ENCODE assay signal across 28 mouse cellular contexts in the genomic region with DNA sequence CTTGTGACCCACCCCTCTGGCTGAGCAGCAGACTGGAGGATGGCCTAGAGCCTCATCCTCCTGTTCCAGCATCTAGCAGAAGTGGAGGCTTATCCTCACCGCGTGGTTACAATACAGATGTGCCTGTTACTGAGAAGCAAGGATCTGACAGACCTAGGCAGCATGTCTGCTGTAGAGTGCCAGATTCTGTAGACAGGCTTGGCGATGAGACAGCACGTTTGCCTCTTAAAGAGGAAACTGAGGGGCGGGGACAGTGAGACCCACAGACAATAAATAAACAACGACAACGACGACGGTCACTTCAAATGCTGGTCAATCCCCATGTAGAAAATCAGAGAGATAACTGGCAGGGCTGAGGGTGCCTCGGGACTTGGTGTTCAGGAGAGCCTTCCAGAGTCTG.
A peak's percentile ranks its signal among the peaks of the same experiment; 100 is the strongest.
DNase-seq lines count a peak whose midpoint lies in the region; ATAC-seq and TF ChIP-seq lines count a peak whose summit lies in the region.
"Had no signal": no experiment of that assay in that cellular context is flagged by ENCODE, and none has a peak within 500 bp of the region (broad histone marks: within the 10 kb centered on the region; RNA-seq: fewer than 3 reads in every experiment).

No protein-coding gene starts in this region.

- no peak for TF ChIP-seq CTCF in lung, embryonic 14.5 days (IDR thresholded peaks at IDR 0.05; ENCODE audit: low read depth)
- TF ChIP-seq CTCF in lung, postnatal 0 days (IDR thresholded peaks at IDR 0.05) = no peak
- TF ChIP-seq CTCF in midbrain, postnatal 0 days (IDR thresholded peaks at IDR 0.05) = no peak

- 37% methylated on average over 10 of the region's 10 CpGs for WGBS in lung, embryonic 14.5 days
- 33% methylated on average over 10 of the region's 10 CpGs for WGBS in lung, postnatal 0 days
- WGBS in midbrain, postnatal 0 days = 78% methylated on average over 10 of the region's 10 CpGs
- 87% methylated on average over 10 of the region's 10 CpGs for WGBS in midbrain, embryonic 10.5 days

- H3K4me1 ChIP-seq in lung, embryonic 14.5 days (ENCODE audit: insufficient read depth) = peaks cover 13% of the 10 kb centered on the region
- H3K4me1 ChIP-seq in lung, postnatal 0 days (ENCODE audit: insufficient read depth, low read depth, low read length) = peaks cover 12% of the 10 kb centered on the region
- H3K4me1 ChIP-seq in midbrain, postnatal 0 days (ENCODE audit: insufficient read depth, low read length) = no peaks in the 10 kb centered on the region; the same call in 1 of the 2 replicates
- peaks cover 14% of the 10 kb centered on the region for H3K4me1 ChIP-seq in midbrain, embryonic 10.5 days

- peak; percentile 60 for DNase-seq in lung, embryonic 14.5 days
- no peak for DNase-seq in lung, postnatal 4 days
- DNase-seq in lung, postnatal 0 days (ENCODE audit: low spot score) = peak; percentile 37
- no peak for DNase-seq in lung, postnatal 25 days (ENCODE audit: low spot score)
- DNase-seq in midbrain, postnatal 0 days (ENCODE audit: low spot score) = peak; percentile 17
- no peak for DNase-seq in midbrain, embryonic 10.5 days (ENCODE audit: low spot score)
- peak; percentile 21 for DNase-seq in lung, postnatal 14 days
- DNase-seq: adrenal gland, adult 2 months; adrenal gland, postnatal 14 days; B cell, adult 2 months; cerebellum, adult 11 months; cerebellum, adult 2 months; cerebellum, adult 9-11 months; cerebellum, postnatal 25 days; forebrain, postnatal 0 days; gastrocnemius, adult 2 months; gastrocnemius, postnatal 14 days; heart, adult 18-20 months; heart, postnatal 14 days; heart, postnatal 4 days had no signal

- ATAC-seq in lung, embryonic 14.5 days (ENCODE audit: insufficient read depth) = peak; percentile 47; the same call in 1 of the 2 replicates
- peak; percentile 17; the same call in 1 of the 2 replicates for ATAC-seq in lung, postnatal 0 days
- no peak for ATAC-seq in midbrain, postnatal 0 days (ENCODE audit: low FRiP score)
- ATAC-seq: forebrain, embryonic 14.5 days; forebrain, postnatal 0 days had no signal

- H3K4me3 ChIP-seq in lung, embryonic 14.5 days (ENCODE audit: low read depth, low read length) = no peak overlapping the region
- H3K4me3 ChIP-seq in lung, postnatal 0 days (ENCODE audit: low read depth, low read length) = no peak overlapping the region
- H3K4me3 ChIP-seq in midbrain, postnatal 0 days (ENCODE audit: low read depth, low read length) = no peak overlapping the region
- no peak overlapping the region for H3K4me3 ChIP-seq in midbrain, embryonic 10.5 days
- H3K4me3 ChIP-seq: embryonic facial prominence, embryonic 12.5 days; embryonic facial prominence, embryonic 15.5 days; gastrocnemius, adult 2 months; heart, embryonic 10.5 days; heart, embryonic 13.5 days had no signal

- H3K27me3 ChIP-seq in lung, embryonic 14.5 days (ENCODE audit: insufficient read depth, low read length) = no peaks in the 10 kb centered on the region
- H3K27me3 ChIP-seq in lung, postnatal 0 days (replicated peaks; ENCODE audit: insufficient read depth, low read length) = no peaks in the 10 kb centered on the region
- H3K27me3 ChIP-seq in midbrain, postnatal 0 days (ENCODE audit: insufficient read depth, low read length) = no peaks in the 10 kb centered on the region
- no peaks in the 10 kb centered on the region for H3K27me3 ChIP-seq in midbrain, embryonic 10.5 days (ENCODE audit: low read depth, poor library complexity, severe bottlenecking)
- H3K27me3 ChIP-seq: CH12.LX; embryonic facial prominence, embryonic 12.5 days; embryonic facial prominence, embryonic 15.5 days; heart, embryonic 13.5 days had no signal

- H3K9me3 ChIP-seq in lung, embryonic 14.5 days (ENCODE audit: low read depth, low read length) = no peaks in the 10 kb centered on the region
- no peaks in the 10 kb centered on the region for H3K9me3 ChIP-seq in lung, postnatal 0 days (ENCODE audit: low read length)
- H3K9me3 ChIP-seq in midbrain, postnatal 0 days (ENCODE audit: low read length) = no peaks in the 10 kb centered on the region
- no peaks in the 10 kb centered on the region for H3K9me3 ChIP-seq in midbrain, embryonic 10.5 days (replicated peaks)
- H3K9me3 ChIP-seq: embryonic facial prominence, embryonic 12.5 days; embryonic facial prominence, embryonic 15.5 days; G1E; heart, embryonic 10.5 days; heart, embryonic 13.5 days had no signal

- H3K9ac ChIP-seq in lung, embryonic 14.5 days = no peak overlapping the region
- H3K9ac ChIP-seq in lung, postnatal 0 days (replicated peaks; ENCODE audit: low read depth) = no peak overlapping the region
- no peak overlapping the region for H3K9ac ChIP-seq in midbrain, postnatal 0 days (replicated peaks; ENCODE audit: low read length, poor library complexity, severe bottlenecking)
- H3K9ac ChIP-seq: embryonic facial prominence, embryonic 12.5 days; embryonic facial prominence, embryonic 15.5 days; forebrain, postnatal 0 days; heart, embryonic 13.5 days; hindbrain, embryonic 14.5 days had no signal

- H3K36me3 ChIP-seq in lung, embryonic 14.5 days (ENCODE audit: insufficient read depth) = no peaks in the 10 kb centered on the region
- no peaks in the 10 kb centered on the region for H3K36me3 ChIP-seq in lung, postnatal 0 days (ENCODE audit: insufficient read depth, low read length)
- no peaks in the 10 kb centered on the region for H3K36me3 ChIP-seq in midbrain, postnatal 0 days (ENCODE audit: insufficient read depth, low read length)
- no peaks in the 10 kb centered on the region for H3K36me3 ChIP-seq in midbrain, embryonic 10.5 days
- H3K36me3 ChIP-seq: embryonic facial prominence, embryonic 12.5 days; embryonic facial prominence, embryonic 15.5 days; G1E; heart, embryonic 10.5 days; heart, embryonic 13.5 days had no signal

- H3K4me2 ChIP-seq in lung, embryonic 14.5 days = peak overlapping the region; percentile 8; the same call in 1 of the 2 replicates
- no peak overlapping the region for H3K4me2 ChIP-seq in lung, postnatal 0 days (replicated peaks; ENCODE audit: low read depth, low read length)
- H3K4me2 ChIP-seq in midbrain, postnatal 0 days (ENCODE audit: low read depth, low read length, poor library complexity, severe bottlenecking) = no peak overlapping the region
- H3K4me2 ChIP-seq: embryonic facial prominence, embryonic 12.5 days; embryonic facial prominence, embryonic 15.5 days; heart, embryonic 13.5 days; hindbrain, embryonic 14.5 days had no signal

- TF ChIP-seq EP300 in lung, postnatal 0 days (IDR thresholded peaks at IDR 0.05) = no peak

- H3K27ac ChIP-seq in lung, embryonic 14.5 days (ENCODE audit: low read depth) = no peak overlapping the region; the same call in 1 of the 2 replicates
- H3K27ac ChIP-seq in lung, postnatal 0 days (ENCODE audit: low read length) = no peak overlapping the region
- H3K27ac ChIP-seq in midbrain, postnatal 0 days (ENCODE audit: low read depth, low read length) = no peak overlapping the region
- H3K27ac ChIP-seq in midbrain, embryonic 10.5 days (replicated peaks) = no peak overlapping the region
- H3K27ac ChIP-seq: embryonic facial prominence, embryonic 12.5 days; embryonic facial prominence, embryonic 15.5 days; gastrocnemius, adult 2 months; heart, embryonic 10.5 days; heart, embryonic 13.5 days; hindbrain, embryonic 14.5 days had no signal

Comparison
In these comparisons a context has a peak if more than half of its experiments do, and no peak if none do; other contexts are left out.
1. DNase-seq: peak in lung, embryonic 14.5 days (single experiment), lung, postnatal 0 days (single experiment), midbrain, postnatal 0 days (single experiment) and lung, postnatal 14 days (single experiment); none in lung, postnatal 4 days (0 of 2), lung, postnatal 25 days (single experiment) and midbrain, embryonic 10.5 days (single experiment).